Mouse (Mus musculus): Measurements from ENCODE around the gene Galnt13.
"Not testable (repeated sequence)": the region's sequence is repeated elsewhere in the genome, so short reads cannot be mapped to it uniquely, and the experiment has no call there.

Gene Galnt13

GRCm38 (mm10) chr2:54435937-54436735, at the start of gene Galnt13:
TSS of gene Galnt13 (plus strand) at chr2:54436317.
- DNase-seq (ENCODE audit: low read depth, low spot score), result peak; percentile 96

- no peak for DNase-seq (ENCODE audit: low read depth, low spot score)
These were observed 5.1 kb upstream of the Galnt13 start for GRCm38 (mm10) chr2:54431060-54431459.

- peak; percentile 13 for DNase-seq (ENCODE audit: low read depth, low spot score)
These were observed 737 bp upstream of the Galnt13 start for GRCm38 (mm10) chr2:54435380-54435779.

- peak; percentile 93 for DNase-seq (ENCODE audit: low read depth, low spot score)
These were observed 801 bp downstream of the Galnt13 start for GRCm38 (mm10) chr2:54436736-54437500.

- peak; percentile 78 for DNase-seq (ENCODE audit: low read depth, low spot score)
These were observed 1.3 kb downstream of the Galnt13 start for GRCm38 (mm10) chr2:54437501-54437830.

- peak; percentile 94 for DNase-seq (ENCODE audit: low read depth, low spot score)
These were observed 6.8 kb downstream of the Galnt13 start for GRCm38 (mm10) chr2:54442734-54443500.

- DNase-seq (ENCODE audit: low read depth, low spot score), result no peak
These were observed 47.3 kb downstream of the Galnt13 start for GRCm38 (mm10) chr2:54483426-54483825.

GRCm38 (mm10) chr2:54522989-54523388, 86.9 kb downstream of the Galnt13 start:
- DNase-seq (ENCODE audit: low read depth, low spot score), result peak; percentile 52

- peak; percentile 44 for DNase-seq (ENCODE audit: low read depth, low spot score)
These were observed 91.0 kb downstream of the Galnt13 start for GRCm38 (mm10) chr2:54527073-54527472.

- peak; percentile 98 for DNase-seq (ENCODE audit: low read depth, low spot score)
These were observed 122.4 kb downstream of the Galnt13 start for GRCm38 (mm10) chr2:54558357-54559153.

GRCm38 (mm10) chr2:54565068-54565467, 129.0 kb downstream of the Galnt13 start:
- no peak for DNase-seq (ENCODE audit: low read depth, low spot score)

GRCm38 (mm10) chr2:54567186-54567585, 131.1 kb downstream of the Galnt13 start:
- peak; percentile 32 for DNase-seq (ENCODE audit: low read depth, low spot score)

- peak; percentile 42 for DNase-seq (ENCODE audit: low read depth, low spot score)
These were observed 131.5 kb downstream of the Galnt13 start for GRCm38 (mm10) chr2:54567632-54568031.

- DNase-seq (ENCODE audit: low read depth, low spot score), result not testable (repeated sequence)
These were observed 277.7 kb downstream of the Galnt13 start for GRCm38 (mm10) chr2:54713817-54714216.

GRCm38 (mm10) chr2:54751232-54751631, 315.1 kb downstream of the Galnt13 start:
- no peak for DNase-seq (ENCODE audit: low read depth, low spot score)

- DNase-seq (ENCODE audit: low read depth, low spot score), result no peak
These were observed 323.7 kb downstream of the Galnt13 start for GRCm38 (mm10) chr2:54759781-54760180.

GRCm38 (mm10) chr2:54778790-54779273, 342.7 kb downstream of the Galnt13 start:
- DNase-seq (ENCODE audit: low read depth, low spot score), result no peak

GRCm38 (mm10) chr2:54813670-54814256, 377.6 kb downstream of the Galnt13 start:
- no peak for DNase-seq (ENCODE audit: low read depth, low spot score)

- DNase-seq (ENCODE audit: low read depth, low spot score), result no peak
These were observed 405.1 kb downstream of the Galnt13 start for GRCm38 (mm10) chr2:54841245-54841644.

- peak; percentile 85 for DNase-seq (ENCODE audit: low read depth, low spot score)
These were observed 470.4 kb downstream of the Galnt13 start for GRCm38 (mm10) chr2:54906282-54907060.

Measured in brain, adult 2 months (tissue).